Mouse (Mus musculus) liver, postnatal 0 days (tissue): Measurements from ENCODE around the gene Plekhg3. TPM values are rescaled to one million over a fixed set of nuclear protein-coding genes. Genes with fewer than 3 reads are reported as not detected.
A peak's percentile ranks its signal among the peaks of the same experiment; 100 is the strongest.

Source experiments
- ATAC-seq: fragments of 200-750 bp; cut with Nextera tagmentation; 2 replicates; pipeline ENCODE4 v1.8.0; 2017; ENCODE audit warnings: mild to moderate bottlenecking, moderate library complexity
- DNase-seq: peaks from one replicate; pipeline ENCODE4 v3.0.0-alpha.2; 2016
- H3K27ac ChIP-seq: fragments of 300-500 bp; sonication (generic); 2 replicates; pipeline ENCODE4 v1.5.1; 2014; ENCODE audit warnings: antibody characterized with exemption, moderate library complexity, mild to moderate bottlenecking, low read depth
- H3K27me3 ChIP-seq: fragments of 300-500 bp; sonication (generic); 2 replicates; pipeline ENCODE4 v1.6.1; 2014; ENCODE audit warnings: low read length, control low read depth, mixed read lengths; ENCODE audit not compliant: insufficient read depth
- H3K36me3 ChIP-seq: fragments of 300-500 bp; sonication (generic); replicated peaks from 2 replicates; pipeline ENCODE4 v1.6.1; 2014; ENCODE audit warnings: mild to moderate bottlenecking, control low read depth, low read length, moderate library complexity, mixed read lengths; ENCODE audit not compliant: insufficient read depth
- H3K4me1 ChIP-seq: fragments of 300-500 bp; sonication (generic); 2 replicates; pipeline ENCODE4 v1.6.1; 2014; ENCODE audit warnings: antibody characterized with exemption, mild to moderate bottlenecking, control low read depth; ENCODE audit not compliant: insufficient read depth
- H3K4me2 ChIP-seq: fragments of 300-500 bp; sonication (generic); 2 replicates; pipeline ENCODE4 v1.6.1; 2014; ENCODE audit warnings: low read depth, mild to moderate bottlenecking, low read length, moderate library complexity, mixed read lengths
- H3K4me3 ChIP-seq: fragments of 300-500 bp; sonication (generic); 2 replicates; pipeline ENCODE4 v1.5.1; 2014; ENCODE audit warnings: low read depth, low read length
- H3K9ac ChIP-seq: fragments of 300-500 bp; sonication (generic); replicated peaks from 2 replicates; pipeline ENCODE4 v1.6.1; 2014; ENCODE audit warnings: mild to moderate bottlenecking, moderate library complexity
- H3K9me3 ChIP-seq: fragments of 300-500 bp; sonication (generic); 2 replicates; pipeline ENCODE4 v1.6.1; 2016; ENCODE audit warnings: mild to moderate bottlenecking, control low read depth, low read length, mixed read lengths
- CTCF ChIP-seq: sonication (generic); IDR thresholded peaks from 2 replicates; pipeline ENCODE4 v1.5.1; 2016; ENCODE audit warnings: antibody characterized with exemption, low read depth
- EP300 ChIP-seq: IDR thresholded peaks from 2 replicates; pipeline ENCODE4 v1.6.1; 2016; ENCODE audit warnings: antibody characterized with exemption, low read depth, mild to moderate bottlenecking
- WGBS: fragments of 180-500 bp; shearing (Covaris S2); extraction: QIAGEN DNeasy Blood & Tissue Kit; methylation state at CpG from one replicate; pipeline ENCODE4 v1.1.7; 2014; ENCODE audit not compliant: insufficient replicate concordance; 5-methylcytosine and 5-hydroxymethylcytosine counted together
- polyA plus RNA-seq: library from polyadenylated mRNA; unstranded; fragments of >200 nt; fragmentation: Nextera tagmentation; extraction: Ambion mirVana; gene quantifications from 2 replicates; pipeline ENCODE4 v1.2.1, GENCODE M21; 2015

Gene Plekhg3
- polyA plus RNA-seq, result 3.3 and 3.7 TPM in 2 replicates

- H3K4me2 ChIP-seq, result peak within 1 kb of the TSS; percentile 89
- H3K9ac ChIP-seq, result no peak within 1 kb of the TSS
- H3K4me3 ChIP-seq, result 0 out of 2 replicates have a peak within 1 kb of the TSS, but pooled peaks have one; percentile 77
- no peaks in the 10 kb centered on the region for H3K9me3 ChIP-seq
- TF ChIP-seq EP300 (no peak), CTCF (no peak)
- H3K27me3 ChIP-seq, result peaks cover 23% of the 10 kb centered on the region
- DNase-seq, result no peak
- no peak for ATAC-seq
- no peaks in the 10 kb centered on the region for H3K36me3 ChIP-seq
- H3K27ac ChIP-seq, result no peak within 1 kb of the TSS
- peaks cover 35% of the 10 kb centered on the region for H3K4me1 ChIP-seq
- 58% methylated on average over 6 of the region's 6 CpGs for WGBS
These were observed at the start of gene Plekhg3 for GRCm38 (mm10) chr12:76530580-76531139. Plekhg3 (plus strand) TSS chr12:76530891.

- DNase-seq (no peak), ATAC-seq (no peak)
- H3K27ac ChIP-seq, result no peak overlapping the region
- no peaks in the 10 kb centered on the region for H3K27me3 ChIP-seq
- no peak for TF ChIP-seq EP300
- no peak for TF ChIP-seq CTCF
- no peaks in the 10 kb centered on the region for H3K4me1 ChIP-seq
- no peak overlapping the region for H3K4me2 ChIP-seq
- H3K36me3 ChIP-seq, result no peaks in the 10 kb centered on the region
- H3K9ac ChIP-seq, result no peak overlapping the region
- WGBS, result 73% methylated on average over 2 of the region's 2 CpGs
- no peak overlapping the region for H3K4me3 ChIP-seq
- H3K9me3 ChIP-seq, result no peaks in the 10 kb centered on the region
These were observed 48.2 kb upstream of the Plekhg3 start for GRCm38 (mm10) chr12:76482446-76482845.

GRCm38 (mm10) chr12:76482948-76483347, 47.7 kb upstream of the Plekhg3 start:
- Histone ChIP-seq H3K4me1 (no peaks in the 10 kb centered on the region), H3K4me2 (no peak overlapping the region), H3K9me3 (no peaks in the 10 kb centered on the region), H3K9ac (no peak overlapping the region), H3K27me3 (no peaks in the 10 kb centered on the region), H3K36me3 (no peaks in the 10 kb centered on the region), H3K27ac (no peak overlapping the region), H3K4me3 (no peak overlapping the region)
- TF ChIP-seq EP300, result no peak
- no peak for TF ChIP-seq CTCF
- WGBS, result 74% methylated on average over 2 of the region's 2 CpGs
- DNase-seq (no peak), ATAC-seq (no peak)

- no peak overlapping the region for H3K27ac ChIP-seq
- no peak overlapping the region for H3K9ac ChIP-seq
- H3K27me3 ChIP-seq, result no peaks in the 10 kb centered on the region
- ATAC-seq (no peak), DNase-seq (no peak)
- WGBS, result 35% methylated on average over 4 of the region's 4 CpGs
- H3K36me3 ChIP-seq, result no peaks in the 10 kb centered on the region
- no peaks in the 10 kb centered on the region for H3K4me1 ChIP-seq
- no peak for TF ChIP-seq CTCF
- TF ChIP-seq EP300, result no peak
- no peaks in the 10 kb centered on the region for H3K9me3 ChIP-seq
- no peak overlapping the region for H3K4me3 ChIP-seq
- H3K4me2 ChIP-seq, result no peak overlapping the region
These were observed 45.8 kb upstream of the Plekhg3 start for GRCm38 (mm10) chr12:76484881-76485280.

- Histone ChIP-seq H3K27ac (no peak overlapping the region), H3K4me1 (no peaks in the 10 kb centered on the region), H3K9me3 (no peaks in the 10 kb centered on the region), H3K4me3 (no peak overlapping the region), H3K4me2 (no peak overlapping the region), H3K9ac (no peak overlapping the region), H3K27me3 (no peaks in the 10 kb centered on the region), H3K36me3 (no peaks in the 10 kb centered on the region)
- TF ChIP-seq CTCF (no peak), EP300 (no peak)
- DNase-seq, result no peak
- ATAC-seq, result no peak
- WGBS, result 52% methylated on average over 11 of the region's 11 CpGs
These were observed 45.3 kb upstream of the Plekhg3 start for GRCm38 (mm10) chr12:76485381-76485780.

- no peaks in the 10 kb centered on the region for H3K9me3 ChIP-seq
- H3K27me3 ChIP-seq, result no peaks in the 10 kb centered on the region
- 30% methylated on average over 9 of the region's 9 CpGs for WGBS
- H3K9ac ChIP-seq, result no peak overlapping the region
- no peak overlapping the region for H3K27ac ChIP-seq
- H3K4me3 ChIP-seq, result no peak overlapping the region
- no peak overlapping the region for H3K4me2 ChIP-seq
- ATAC-seq (no peak), DNase-seq (no peak)
- no peaks in the 10 kb centered on the region for H3K36me3 ChIP-seq
- no peaks in the 10 kb centered on the region for H3K4me1 ChIP-seq
- TF ChIP-seq EP300, result no peak
- no peak for TF ChIP-seq CTCF
These were observed 43.7 kb upstream of the Plekhg3 start for GRCm38 (mm10) chr12:76486943-76487342.
